Mouse (Mus musculus) kidney, adult 2 months (tissue): ENCODE data around the gene Wwox.

Experiments
- CTCF ChIP-seq: fragments of 200-500 bp; conservative IDR thresholded peaks from 2 replicates; pipeline ENCODE4 v1.5.1; 2011; ENCODE audit warnings: low read depth, mild to moderate bottlenecking, control low read depth, low read length, moderate library complexity, mixed read lengths; ENCODE audit not compliant: insufficient read depth, insufficient read length
- POLR2A ChIP-seq: fragments of 200-500 bp; IDR thresholded peaks from one replicate; pipeline ENCODE4 v1.6.1; 2011; ENCODE audit warnings: low read depth, low read length, control low read depth

DNA sequence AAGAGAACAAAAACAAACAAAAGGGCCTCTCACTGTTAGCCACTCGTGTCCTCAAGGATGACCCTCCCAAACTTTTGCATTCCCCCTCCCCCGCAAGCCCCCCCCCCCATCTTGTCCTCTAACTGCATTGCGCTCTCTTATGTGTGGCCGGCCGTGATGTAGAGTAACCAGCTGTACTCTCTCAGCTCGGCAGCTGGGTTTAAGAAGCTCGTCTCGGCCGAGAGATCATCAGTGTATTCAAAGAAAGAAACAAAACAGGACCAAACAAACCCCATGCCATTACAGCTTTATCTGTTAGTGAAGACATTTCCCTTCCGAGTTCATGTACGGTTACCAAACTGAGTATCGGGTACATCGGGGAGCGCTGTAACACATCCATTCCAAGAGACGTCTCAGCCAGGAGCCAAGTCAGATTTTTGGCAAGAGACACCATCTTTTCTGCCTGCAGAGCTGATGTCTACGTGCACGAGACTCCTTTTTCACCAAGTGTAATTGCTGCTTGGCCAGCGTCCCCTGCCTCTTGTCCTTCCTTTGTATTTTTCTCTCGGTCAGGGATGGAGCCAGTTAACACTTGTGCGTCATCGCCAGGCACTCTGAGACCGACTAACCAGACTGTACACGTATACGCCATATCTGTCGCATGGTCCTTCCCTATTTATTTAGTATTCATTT is 18.8 kb downstream of the Wwox start:
- TF ChIP-seq POLR2A (no peak), CTCF (no peak)
